Mouse (Mus musculus) kidney, adult 10 weeks (tissue): ENCODE data around the gene Atp2a1. TPM values are rescaled to one million over a fixed set of nuclear protein-coding genes. Genes with fewer than 3 reads are reported as not detected.

Experiments
- polyA plus RNA-seq: library from polyadenylated mRNA; stranded (reverse); fragments of 350-450 nt; fragmentation: Illumina TruSeq; extraction: RNeasy Lipid Tissue Mini Kit (QIAGEN cat#74804); gene quantifications from one replicate; pipeline ENCODE4 v1.2.3, GENCODE M21; 2014; ENCODE audit warnings: low read depth, low replicate concordance

Atp2a1 gene
- polyA plus RNA-seq, result not detected

GRCm38 (mm10) chr7:126463004-126463403 is at the start of gene Atp2a1:
Atp2a1 (minus strand) TSS chr7:126463108.

GRCm38 (mm10) chr7:126503273-126503878 is 40.5 kb upstream of the Atp2a1 start, which contains the start of gene Atxn2l:
Atxn2l (minus strand) TSS chr7:126503437.

DNA sequence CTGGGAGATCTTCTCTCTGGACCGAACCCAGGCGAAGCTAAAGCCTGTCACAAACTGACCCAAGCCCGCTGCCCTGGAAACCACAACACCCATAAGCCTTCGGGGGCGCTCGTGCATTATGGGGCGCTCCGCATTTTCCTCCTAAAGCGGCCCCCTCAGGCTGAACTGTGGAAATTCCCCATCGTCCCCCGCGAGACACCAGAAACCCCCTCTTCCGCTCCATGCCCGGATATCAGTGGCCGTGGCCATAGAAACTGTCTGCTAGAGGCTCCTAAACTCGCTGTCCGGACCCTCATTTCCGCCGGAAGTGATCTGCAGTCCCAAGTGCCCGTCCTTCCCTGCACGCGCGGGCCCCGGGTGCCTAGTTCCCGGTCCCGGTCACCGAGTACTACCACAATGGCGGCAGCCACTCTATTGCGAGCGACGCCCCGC is 24.2 kb upstream of the Atp2a1 start, which contains the start of gene Tufm:
Tufm (plus strand) TSS at position 310 of the 432 bp plus-strand sequence.

DNA sequence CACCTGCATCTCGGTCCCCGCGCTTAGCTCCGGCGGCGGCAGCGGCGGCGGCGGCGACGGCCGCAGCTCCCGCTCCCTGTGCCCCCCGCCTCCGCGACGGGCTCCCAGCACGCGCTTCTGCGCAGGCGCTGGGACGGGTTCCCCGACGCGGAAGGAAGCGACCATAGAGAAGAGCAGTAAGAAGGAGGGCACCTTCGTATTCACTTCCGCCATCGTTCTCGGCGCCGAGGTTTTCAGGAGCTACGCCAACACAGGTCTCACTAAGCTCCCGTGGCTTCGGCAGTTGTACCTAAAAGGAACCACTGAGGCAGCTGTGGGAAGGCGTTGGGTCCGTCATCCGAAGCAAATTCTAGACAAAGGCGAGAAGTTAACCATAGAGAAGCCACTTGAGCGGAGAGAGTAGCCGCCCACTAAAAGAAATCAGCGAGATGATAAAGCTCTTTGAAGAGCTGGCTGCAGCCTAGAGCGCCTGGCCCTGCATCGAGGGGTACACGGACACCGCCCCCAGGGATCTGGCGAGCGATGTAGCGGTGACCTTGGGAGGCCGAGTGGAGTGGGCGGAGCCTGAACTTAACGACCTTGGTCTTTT is 12.2 kb upstream of the Atp2a1 start, which contains the start of gene Sh2b1:
Sh2b1 (minus strand) TSS at position 432 of the 589 bp plus-strand sequence.

DNA sequence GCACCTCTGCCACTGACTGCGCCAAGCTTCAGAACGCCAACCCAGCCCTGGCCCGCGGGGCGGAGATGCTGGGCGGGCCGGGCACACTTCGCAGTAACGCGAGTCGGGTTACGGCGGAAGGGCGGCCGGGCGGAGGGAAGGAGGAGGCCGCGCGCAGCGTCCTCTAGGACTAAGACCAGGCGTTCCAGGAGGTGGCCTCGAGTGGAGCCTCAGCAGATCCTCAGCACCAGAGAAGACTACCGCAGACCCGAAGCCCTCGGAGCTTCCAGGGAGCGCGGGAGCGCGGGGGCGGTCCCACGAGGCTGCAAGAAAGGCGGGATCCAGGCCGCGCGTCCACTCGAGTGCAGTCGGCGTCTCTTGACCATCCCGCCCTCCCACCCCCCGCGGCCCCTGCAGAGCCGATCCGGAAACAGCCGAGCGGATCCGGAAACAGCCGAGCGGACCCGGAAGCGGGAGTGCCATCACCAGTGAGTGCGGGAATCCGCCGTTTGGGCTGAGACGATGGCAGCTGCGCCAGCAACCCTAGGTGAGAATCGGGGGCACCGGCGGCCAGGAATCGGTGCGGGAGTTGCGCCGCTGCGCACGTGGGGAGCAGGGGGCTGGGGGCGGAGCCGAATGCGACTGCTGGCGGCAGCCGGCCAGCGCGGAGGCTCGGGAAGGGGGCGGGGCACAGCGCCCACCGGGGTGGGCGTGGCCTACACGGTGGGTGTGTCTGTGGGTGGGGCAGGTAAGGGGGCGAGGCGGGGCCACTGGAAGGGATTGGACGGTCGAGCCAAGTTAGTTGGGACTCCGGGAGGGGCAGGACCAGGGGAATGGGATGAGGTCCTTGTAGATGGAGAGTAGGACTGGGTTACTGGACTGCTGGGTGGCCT is 34.0 kb downstream of the Atp2a1 start, which contains the start of gene Rabep2:
Rabep2 (plus strand) TSS at position 129 of the 872 bp plus-strand sequence.

DNA sequence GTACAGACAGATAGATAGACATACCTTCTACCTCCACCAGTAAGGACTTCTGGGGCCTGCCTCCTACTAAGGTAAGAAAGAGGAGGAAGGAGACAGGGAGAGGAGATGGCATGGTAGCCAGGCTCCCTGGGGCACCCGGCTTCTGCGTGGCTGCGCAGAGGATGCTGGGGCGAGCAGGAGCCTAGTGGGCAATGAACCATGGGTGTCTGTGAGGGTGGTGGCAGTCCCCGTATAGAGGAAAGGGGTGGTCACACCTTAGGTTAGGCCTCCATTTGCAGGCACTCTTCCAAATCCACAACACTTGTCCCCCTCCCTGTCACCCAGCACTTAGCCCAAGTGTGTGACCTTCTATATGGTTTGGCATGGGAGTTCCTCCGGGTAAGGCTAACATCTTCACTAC is 48.2 kb downstream of the Atp2a1 start, which contains the start of gene Cd19:
Cd19 (minus strand) TSS at position 165 of the 400 bp plus-strand sequence.

GRCm38 (mm10) chr7:126396298-126397119 is 66.4 kb downstream of the Atp2a1 start, which contains the start of gene Nfatc2ip:
Nfatc2ip (minus strand) TSS chr7:126396737.

Other genes starting within 250 kb of the Atp2a1 start
- 6.4 TPM for gene Sbk1, start 190.5 kb downstream of the Atp2a1 start, polyA plus RNA-seq
- not detected for gene Lat, start 93.5 kb downstream of the Atp2a1 start, polyA plus RNA-seq
- gene Spns1, start 85.7 kb downstream of the Atp2a1 start, polyA plus RNA-seq, result 2.3 TPM
- gene Nfatc2ip, start 66.4 kb downstream of the Atp2a1 start, polyA plus RNA-seq, result 3.7 TPM
- not detected for gene Cd19, start 48.2 kb downstream of the Atp2a1 start, polyA plus RNA-seq
- 0.85 TPM for gene Rabep2, start 34.3 kb downstream of the Atp2a1 start, polyA plus RNA-seq
- gene Sh2b1, start 12.3 kb upstream of the Atp2a1 start, polyA plus RNA-seq, result 0.65 TPM
- 6.3 TPM for gene Tufm, start 24.3 kb upstream of the Atp2a1 start, polyA plus RNA-seq
- gene Atxn2l, start 40.3 kb upstream of the Atp2a1 start, polyA plus RNA-seq, result 17.8 TPM
- gene Eif3c, start 103.3 kb upstream of the Atp2a1 start, polyA plus RNA-seq, result 233 TPM
- gene Apobr, start 121.8 kb upstream of the Atp2a1 start, polyA plus RNA-seq, result not detected
- gene Cln3, start 122.7 kb upstream of the Atp2a1 start, polyA plus RNA-seq, result 1.7 TPM
- not detected for gene Il27, start 131.8 kb upstream of the Atp2a1 start, polyA plus RNA-seq
- 5.7 TPM for gene Nupr1, start 167.8 kb upstream of the Atp2a1 start, polyA plus RNA-seq
- gene Sgf29, start 186.2 kb upstream of the Atp2a1 start, polyA plus RNA-seq, result 1.2 TPM
- 62.2 TPM for gene Sult1a1, start 213.3 kb upstream of the Atp2a1 start, polyA plus RNA-seq
- gene Bola2, start 232.3 kb upstream of the Atp2a1 start, polyA plus RNA-seq, result 0.16 TPM
- gene Slx1b, start 232.7 kb upstream of the Atp2a1 start, polyA plus RNA-seq, result 1.0 TPM
- gene Coro1a, start 244.7 kb upstream of the Atp2a1 start, polyA plus RNA-seq, result 4.4 TPM